Mouse (Mus musculus): ENCODE measurements at regions not wholly inside any gene's neighbourhood (a gene's known extent, or its start where the extent isn't known, plus 50 kb on each side); places are given as distances from the start of the nearest gene placed in this dataset.

DNA sequence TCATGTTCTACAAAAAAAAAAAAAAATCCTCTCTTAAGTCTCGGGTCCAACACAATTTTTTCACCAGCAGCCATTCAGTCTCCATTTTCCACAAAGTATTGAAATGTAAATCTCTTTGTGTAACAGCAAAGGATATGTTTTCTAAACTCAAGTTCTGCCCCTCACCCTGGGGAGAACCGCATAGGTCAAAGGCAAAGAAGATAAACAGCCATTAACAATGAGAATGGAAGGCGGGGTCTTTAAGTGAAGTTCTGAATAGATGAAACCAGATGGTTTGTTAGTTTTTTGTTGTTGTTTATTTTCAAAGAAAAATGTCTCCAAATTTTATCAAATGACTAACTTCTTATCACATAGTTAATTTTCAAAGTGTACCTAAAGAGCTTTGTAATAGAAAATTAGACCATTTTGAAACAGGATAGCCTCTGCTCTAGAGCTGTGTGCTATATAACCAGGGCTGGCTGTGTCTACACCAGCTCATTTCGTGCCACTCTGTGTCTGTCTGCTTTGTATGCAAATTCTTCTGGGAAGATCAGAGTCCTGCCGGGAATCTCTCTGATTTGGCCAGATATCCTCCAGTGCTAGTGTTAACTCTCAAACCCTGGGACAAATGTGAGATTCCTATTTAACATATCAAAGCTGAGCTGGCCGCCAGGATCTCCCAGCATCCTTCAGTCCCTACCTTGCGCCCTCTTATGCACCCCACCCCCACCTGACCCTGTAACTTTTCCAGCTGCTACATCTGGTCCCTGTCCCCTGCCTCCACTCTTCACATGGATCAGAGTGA lies 240.9 kb downstream of the Qk start:
- no peak for ATAC-seq (replicated peaks; ENCODE audit: low FRiP score)

GRCm38 (mm10) chr17:10073301-10073700 lies 246.4 kb downstream of the Qk start:
- no peak for ATAC-seq (replicated peaks; ENCODE audit: low FRiP score)
- H3K4me1 ChIP-seq, result no peaks in the 10 kb centered on the region
- no peaks in the 10 kb centered on the region for H3K9me3 ChIP-seq (replicated peaks)
- H3K27me3 ChIP-seq, result no peaks in the 10 kb centered on the region
- no peak overlapping the region for H3K27ac ChIP-seq
- no peaks in the 10 kb centered on the region for H3K36me3 ChIP-seq
- no peak overlapping the region for H3K4me3 ChIP-seq (replicated peaks)
- H3K4me2 ChIP-seq, result no peak overlapping the region
- no peak overlapping the region for H3K9ac ChIP-seq

More for the DNA sequence above, 240.9 kb downstream of the Qk start:
- H3K27me3 ChIP-seq, result no peaks in the 10 kb centered on the region
- peaks cover 14% of the 10 kb centered on the region for H3K4me1 ChIP-seq
- H3K9me3 ChIP-seq (replicated peaks), result no peaks in the 10 kb centered on the region
- no peak overlapping the region for H3K27ac ChIP-seq
- H3K36me3 ChIP-seq, result no peaks in the 10 kb centered on the region
- no peak overlapping the region for H3K4me2 ChIP-seq
- no peak overlapping the region for H3K9ac ChIP-seq
- no peak overlapping the region for H3K4me3 ChIP-seq (replicated peaks)
- 53% methylated on average over 7 of the region's 7 CpGs for WGBS

DNA sequence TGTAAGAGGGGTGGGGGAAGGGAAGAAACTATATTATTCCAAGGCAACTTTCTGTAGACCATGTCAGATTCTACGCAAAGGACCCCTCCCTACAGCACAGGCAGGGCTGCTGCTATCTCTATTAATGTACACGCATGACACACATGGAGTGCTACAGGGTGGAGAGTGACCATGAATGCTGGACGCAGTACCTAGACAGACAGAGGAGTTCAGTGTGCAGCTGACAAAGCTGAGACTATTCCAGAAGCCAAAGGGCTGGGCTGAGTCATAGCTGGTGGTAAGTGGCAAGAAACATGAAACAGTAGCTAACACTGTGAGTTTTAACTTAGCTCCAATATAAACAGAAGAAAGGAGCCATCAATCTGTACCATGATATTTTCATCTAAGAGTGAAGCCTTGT lies 250.4 kb downstream of the Qk start:
- H3K9ac ChIP-seq, result no peak overlapping the region
- H3K4me3 ChIP-seq (replicated peaks), result no peak overlapping the region
- no peak overlapping the region for H3K27ac ChIP-seq
- H3K4me2 ChIP-seq, result no peak overlapping the region
- no peaks in the 10 kb centered on the region for H3K27me3 ChIP-seq
- no peaks in the 10 kb centered on the region for H3K36me3 ChIP-seq
- no peak for ATAC-seq (replicated peaks; ENCODE audit: low FRiP score)
- WGBS, result 93% methylated on average over 3 of the region's 3 CpGs
- H3K4me1 ChIP-seq, result no peaks in the 10 kb centered on the region
- no peaks in the 10 kb centered on the region for H3K9me3 ChIP-seq (replicated peaks)

- H3K27me3 ChIP-seq, result no peaks in the 10 kb centered on the region
- no peak overlapping the region for H3K4me3 ChIP-seq (replicated peaks)
- no peak overlapping the region for H3K4me2 ChIP-seq
- 83% methylated on average over 3 of the region's 3 CpGs for WGBS
- H3K9me3 ChIP-seq (replicated peaks), result no peaks in the 10 kb centered on the region
- no peaks in the 10 kb centered on the region for H3K4me1 ChIP-seq
- H3K36me3 ChIP-seq, result no peaks in the 10 kb centered on the region
- H3K9ac ChIP-seq, result no peak overlapping the region
- ATAC-seq (replicated peaks; ENCODE audit: low FRiP score), result no peak
- H3K27ac ChIP-seq, result no peak overlapping the region
These were observed 254.5 kb downstream of the Qk start for GRCm38 (mm10) chr17:10065131-10065530.

DNA sequence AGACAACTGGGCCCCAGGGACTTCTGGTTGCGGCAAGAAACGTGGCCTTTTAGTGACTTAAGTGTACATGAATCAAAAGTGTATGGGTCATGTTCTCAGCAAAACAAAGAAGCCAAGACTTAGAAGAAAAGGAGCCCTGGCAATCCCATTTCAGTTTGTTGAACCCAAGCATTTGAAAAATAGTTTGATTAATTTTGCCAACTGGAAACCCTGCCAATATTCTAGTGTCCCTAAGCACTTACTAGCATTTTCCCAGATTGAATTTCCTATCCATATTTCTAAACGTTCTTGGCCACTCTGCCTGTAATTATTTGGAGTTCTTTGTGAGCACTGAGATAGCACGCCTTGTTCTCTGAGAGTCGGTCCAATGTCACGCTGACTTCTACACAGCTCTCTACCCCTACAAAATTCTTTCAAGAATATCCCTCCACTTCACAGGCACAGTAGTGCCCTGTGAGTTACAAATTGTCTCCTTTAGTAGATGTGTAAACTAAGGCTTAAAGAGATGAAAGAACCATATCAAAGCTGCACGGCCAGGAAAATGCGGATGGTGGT lies 257.0 kb downstream of the Qk start:
- 80% methylated on average over 8 of the region's 8 CpGs for WGBS
- no peak overlapping the region for H3K4me3 ChIP-seq (replicated peaks)

DNA sequence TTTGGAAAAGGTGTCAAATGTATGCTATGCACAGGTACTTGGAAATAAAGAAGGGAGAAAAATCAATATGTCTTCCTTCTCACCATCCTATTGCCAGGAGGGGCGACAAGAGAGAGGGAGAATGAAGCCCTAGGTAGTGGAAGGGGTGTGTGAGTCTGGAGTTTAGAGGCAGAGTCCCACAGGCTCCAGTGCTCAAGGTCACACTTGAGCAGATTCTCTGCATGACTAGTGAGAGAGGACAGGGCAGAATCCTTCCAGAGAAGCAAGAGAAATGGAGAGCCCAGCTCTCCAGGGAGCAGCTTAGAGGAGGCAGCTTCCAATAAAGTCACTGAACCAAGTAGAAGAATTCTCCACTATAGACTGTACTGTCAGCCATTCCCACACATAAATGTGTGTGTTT lies 261.9 kb downstream of the Qk start:
- WGBS, result 56% methylated on average over 1 of the region's 1 CpGs
- peak; percentile 88 for ATAC-seq (replicated peaks; ENCODE audit: low FRiP score)
- H3K36me3 ChIP-seq, result no peaks in the 10 kb centered on the region

More for the DNA sequence above, 257.0 kb downstream of the Qk start:
- Histone ChIP-seq H3K4me1 (no peaks in the 10 kb centered on the region), H3K4me2 (no peak overlapping the region), H3K9ac (no peak overlapping the region), H3K27me3 (no peaks in the 10 kb centered on the region), H3K27ac (no peak overlapping the region), H3K36me3 (no peaks in the 10 kb centered on the region), H3K9me3 (replicated peaks) (no peaks in the 10 kb centered on the region)
- no peak for ATAC-seq (replicated peaks; ENCODE audit: low FRiP score)

GRCm38 (mm10) chr17:10056096-10056495 lies 263.6 kb downstream of the Qk start:
- no peaks in the 10 kb centered on the region for H3K4me1 ChIP-seq
- H3K9ac ChIP-seq, result no peak overlapping the region
- H3K4me3 ChIP-seq (replicated peaks), result no peak overlapping the region
- no peaks in the 10 kb centered on the region for H3K36me3 ChIP-seq
- H3K9me3 ChIP-seq (replicated peaks), result no peaks in the 10 kb centered on the region
- H3K27ac ChIP-seq, result no peak overlapping the region
- no peak for ATAC-seq (replicated peaks; ENCODE audit: low FRiP score)
- 89% methylated on average over 2 of the region's 2 CpGs for WGBS
- H3K27me3 ChIP-seq, result no peaks in the 10 kb centered on the region
- no peak overlapping the region for H3K4me2 ChIP-seq

More for the DNA sequence above, 261.9 kb downstream of the Qk start:
- no peaks in the 10 kb centered on the region for H3K27me3 ChIP-seq
- H3K9ac ChIP-seq, result no peak overlapping the region
- H3K9me3 ChIP-seq (replicated peaks), result no peaks in the 10 kb centered on the region
- no peak overlapping the region for H3K4me3 ChIP-seq (replicated peaks)
- no peaks in the 10 kb centered on the region for H3K4me1 ChIP-seq
- no peak overlapping the region for H3K27ac ChIP-seq
- no peak overlapping the region for H3K4me2 ChIP-seq

DNA sequence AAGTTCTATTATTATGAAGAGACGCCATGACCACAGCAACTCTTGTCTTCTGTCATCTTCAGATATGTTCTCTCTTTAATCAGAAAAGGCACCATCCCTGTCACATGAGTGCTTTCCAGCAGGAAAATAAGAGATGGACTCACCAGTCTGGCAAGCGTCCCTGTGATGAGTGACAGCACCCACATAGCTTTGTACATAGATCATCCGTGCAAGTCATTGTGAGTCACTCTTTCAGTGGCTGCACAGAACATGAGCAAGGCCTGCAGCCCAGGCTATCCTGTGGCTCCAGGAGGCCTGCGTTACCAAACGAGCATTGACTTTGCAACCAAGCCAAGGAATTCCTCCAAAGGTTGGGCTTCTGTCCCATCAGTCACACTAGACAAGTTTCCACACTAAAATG lies 265.3 kb downstream of the Qk start:
- Histone ChIP-seq H3K27me3 (no peaks in the 10 kb centered on the region), H3K4me1 (no peaks in the 10 kb centered on the region), H3K9ac (no peak overlapping the region), H3K9me3 (replicated peaks) (no peaks in the 10 kb centered on the region), H3K27ac (no peak overlapping the region), H3K4me3 (replicated peaks) (no peak overlapping the region), H3K4me2 (no peak overlapping the region), H3K36me3 (no peaks in the 10 kb centered on the region)
- WGBS, result 82% methylated on average over 5 of the region's 5 CpGs
- ATAC-seq (replicated peaks; ENCODE audit: low FRiP score), result no peak

DNA sequence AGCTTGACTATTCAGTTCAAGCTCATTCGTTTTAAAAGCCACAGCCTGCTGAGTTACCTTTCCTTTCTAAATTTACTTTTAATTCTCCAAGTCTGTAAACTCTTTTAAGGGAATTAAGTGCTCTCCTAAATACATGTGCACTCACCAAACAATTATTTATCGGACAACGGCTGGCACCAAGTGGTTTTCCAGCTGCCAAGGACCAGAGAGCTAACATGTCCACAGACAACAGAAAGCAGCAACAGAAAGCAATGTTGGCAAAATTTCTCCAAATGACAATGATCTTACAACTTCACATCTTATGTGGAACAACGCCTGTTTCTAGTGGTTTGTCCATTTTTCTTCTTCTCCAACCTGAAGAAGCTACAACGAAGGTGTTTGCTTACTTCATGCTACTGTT lies 275.3 kb downstream of the Qk start:
- H3K9ac ChIP-seq, result no peak overlapping the region
- H3K27ac ChIP-seq, result no peak overlapping the region
- no peak overlapping the region for H3K4me3 ChIP-seq (replicated peaks)
- no peaks in the 10 kb centered on the region for H3K9me3 ChIP-seq (replicated peaks)
- no peak overlapping the region for H3K4me2 ChIP-seq
- 78% methylated on average over 5 of the region's 5 CpGs for WGBS
- no peaks in the 10 kb centered on the region for H3K4me1 ChIP-seq
- no peaks in the 10 kb centered on the region for H3K36me3 ChIP-seq
- ATAC-seq (replicated peaks; ENCODE audit: low FRiP score), result no peak
- no peaks in the 10 kb centered on the region for H3K27me3 ChIP-seq

GRCm38 (mm10) chr17:10042042-10042652 lies 277.5 kb downstream of the Qk start:
- WGBS, result 82% methylated on average over 5 of the region's 5 CpGs

DNA sequence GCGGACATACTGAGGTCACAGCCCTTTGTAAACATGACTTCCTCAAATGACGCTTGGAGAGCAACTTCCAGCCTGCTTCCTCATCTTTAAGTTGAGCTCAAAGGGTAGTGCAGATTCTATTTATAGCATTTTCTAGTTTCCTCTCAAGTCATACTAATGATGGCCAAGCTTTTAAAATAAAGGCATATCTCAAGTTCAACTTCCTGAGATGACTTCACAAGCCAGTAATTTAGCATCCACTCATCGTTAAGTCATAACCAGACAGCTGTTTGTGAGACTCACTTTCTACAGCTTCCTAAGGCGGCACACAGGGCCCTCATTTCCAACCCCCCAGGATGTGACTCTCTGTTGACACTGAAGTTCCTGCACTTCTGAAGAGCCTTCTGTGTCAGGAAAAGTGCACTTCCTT lies 278.7 kb downstream of the Qk start:
- H3K27me3 ChIP-seq, result no peaks in the 10 kb centered on the region
- H3K9ac ChIP-seq, result no peak overlapping the region
- H3K27ac ChIP-seq, result no peak overlapping the region
- no peaks in the 10 kb centered on the region for H3K9me3 ChIP-seq (replicated peaks)
- no peak overlapping the region for H3K4me2 ChIP-seq
- H3K4me1 ChIP-seq, result no peaks in the 10 kb centered on the region
- H3K4me3 ChIP-seq (replicated peaks), result no peak overlapping the region
- no peak; the same call in 1 of the 2 replicates for ATAC-seq (replicated peaks; ENCODE audit: low FRiP score)
- H3K36me3 ChIP-seq, result no peaks in the 10 kb centered on the region
- WGBS, result 59% methylated on average over 4 of the region's 4 CpGs

More at GRCm38 (mm10) chr17:10042042-10042652, 277.5 kb downstream of the Qk start:
- Histone ChIP-seq H3K27me3 (no peaks in the 10 kb centered on the region), H3K4me1 (no peaks in the 10 kb centered on the region), H3K4me3 (replicated peaks) (no peak overlapping the region), H3K4me2 (no peak overlapping the region), H3K36me3 (no peaks in the 10 kb centered on the region), H3K9me3 (replicated peaks) (no peaks in the 10 kb centered on the region), H3K27ac (no peak overlapping the region), H3K9ac (no peak overlapping the region)
- ATAC-seq (replicated peaks; ENCODE audit: low FRiP score), result no peak

DNA sequence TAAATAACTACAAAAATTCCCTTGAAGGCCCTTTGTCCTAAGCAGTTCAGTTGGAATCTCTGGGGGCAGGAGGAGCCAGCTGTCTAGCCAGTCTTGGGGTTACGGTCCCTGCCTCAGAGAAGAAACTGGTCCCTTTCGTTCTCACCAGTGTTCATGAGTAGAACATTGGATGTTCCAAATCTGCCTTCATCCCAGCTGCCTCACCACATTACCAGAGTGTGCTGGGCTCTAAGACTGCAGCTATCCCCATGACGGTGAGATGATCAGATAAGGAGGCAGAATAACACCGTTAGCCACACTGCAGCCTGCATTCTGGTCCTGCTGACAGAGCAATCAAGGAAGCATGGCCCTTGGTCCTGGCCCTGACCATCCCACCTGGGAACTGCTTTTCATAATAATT lies 279.3 kb downstream of the Qk start:
- Histone ChIP-seq H3K9me3 (replicated peaks) (no peaks in the 10 kb centered on the region), H3K9ac (no peak overlapping the region), H3K36me3 (no peaks in the 10 kb centered on the region), H3K4me1 (no peaks in the 10 kb centered on the region), H3K4me3 (replicated peaks) (no peak overlapping the region), H3K4me2 (no peak overlapping the region), H3K27ac (no peak overlapping the region), H3K27me3 (no peaks in the 10 kb centered on the region)
- no peak for ATAC-seq (replicated peaks; ENCODE audit: low FRiP score)
- 49% methylated on average over 4 of the region's 4 CpGs for WGBS

Data from kidney, embryonic 15.5 days (tissue).